In genomic region chr10:71193319-71193718, GRCm38 (mm10) we compare ENCODE assay signal across 15 mouse cellular contexts. TPM values are rescaled to one million over a fixed set of nuclear protein-coding genes. Genes with fewer than 3 reads are reported as not detected.
DNase-seq lines count a peak whose midpoint lies in the region; ATAC-seq and TF ChIP-seq lines count a peak whose summit lies in the region.
"Had no signal": no experiment of that assay in that cellular context is flagged by ENCODE, and none has a peak within 500 bp of the region (broad histone marks: within the 10 kb centered on the region; RNA-seq: fewer than 3 reads in every experiment).

No protein-coding gene starts in this region.

- no peaks in the 10 kb centered on the region for H3K9me3 ChIP-seq in hindbrain, embryonic 10.5 days
- peaks cover 2% of the 10 kb centered on the region; the same call in 1 of the 2 replicates for H3K9me3 ChIP-seq in hindbrain, embryonic 16.5 days (ENCODE audit: control insufficient read depth, low read length)
- no peaks in the 10 kb centered on the region for H3K9me3 ChIP-seq in liver, postnatal 0 days (ENCODE audit: low read length)
- H3K9me3 ChIP-seq in liver, embryonic 11.5 days (ENCODE audit: control insufficient read depth, low read length): no peaks in the 10 kb centered on the region
- H3K9me3 ChIP-seq: embryonic facial prominence, embryonic 13.5 days; forebrain, embryonic 13.5 days; neural tube, embryonic 15.5 days had no signal

- no peaks in the 10 kb centered on the region for H3K36me3 ChIP-seq in hindbrain, embryonic 10.5 days
- no peaks in the 10 kb centered on the region for H3K36me3 ChIP-seq in hindbrain, embryonic 16.5 days (ENCODE audit: control insufficient read depth, insufficient read depth, low read length)
- H3K36me3 ChIP-seq in liver, postnatal 0 days (replicated peaks; ENCODE audit: insufficient read depth, low read length): no peaks in the 10 kb centered on the region
- H3K36me3 ChIP-seq in liver, embryonic 11.5 days (ENCODE audit: control insufficient read depth, insufficient read depth, low read length): no peaks in the 10 kb centered on the region
- H3K36me3 ChIP-seq: embryonic facial prominence, embryonic 13.5 days; neural tube, embryonic 15.5 days had no signal

- H3K4me3 ChIP-seq in gastrocnemius, adult 2 months: peak overlapping the region; percentile 39
- no peak overlapping the region for H3K4me3 ChIP-seq in hindbrain, embryonic 10.5 days
- no peak overlapping the region for H3K4me3 ChIP-seq in hindbrain, embryonic 16.5 days (ENCODE audit: low read length)
- H3K4me3 ChIP-seq in liver, postnatal 0 days (ENCODE audit: low read depth, low read length): no peak overlapping the region
- H3K4me3 ChIP-seq in liver, embryonic 11.5 days (ENCODE audit: low read depth, low read length): no peak overlapping the region
- H3K4me3 ChIP-seq in embryonic fibroblast, embryonic 13.5 days (ENCODE audit: insufficient read depth, low read length): no peak overlapping the region
- H3K4me3 ChIP-seq: embryonic facial prominence, embryonic 13.5 days; forebrain, embryonic 13.5 days; neural tube, embryonic 15.5 days had no signal

- peaks cover 15% of the 10 kb centered on the region; the same call in 1 of the 2 replicates for H3K4me1 ChIP-seq in hindbrain, embryonic 10.5 days (replicated peaks)
- H3K4me1 ChIP-seq in hindbrain, embryonic 16.5 days (ENCODE audit: control insufficient read depth, insufficient read depth, low read depth, low read length): no peaks in the 10 kb centered on the region
- no peaks in the 10 kb centered on the region for H3K4me1 ChIP-seq in liver, postnatal 0 days (ENCODE audit: insufficient read depth)
- no peaks in the 10 kb centered on the region for H3K4me1 ChIP-seq in liver, embryonic 11.5 days (replicated peaks; ENCODE audit: control insufficient read depth, insufficient read depth, low read length)
- no peaks in the 10 kb centered on the region for H3K4me1 ChIP-seq in embryonic fibroblast, embryonic 13.5 days (ENCODE audit: control insufficient read depth, insufficient read depth, low read length)
- H3K4me1 ChIP-seq: forebrain, embryonic 13.5 days had no signal

- intact Hi-C loops in gastrocnemius, adult 2 months (cut with DNase I): no loop called here

- DNase-seq in gastrocnemius, adult 2 months: no peak
- no peak for DNase-seq in gastrocnemius, postnatal 4 days (ENCODE audit: low spot score in 2 of 2)
- DNase-seq in hindbrain, embryonic 10.5 days (ENCODE audit: low spot score): no peak
- DNase-seq in liver, postnatal 0 days: no peak
- no peak for DNase-seq in liver, embryonic 11.5 days (ENCODE audit: low spot score)
- DNase-seq in cerebellum, postnatal 36 days: no peak
- DNase-seq: cerebellum, adult 11 months; layer of hippocampus, postnatal 36 days; spleen, adult 18-20 months; thymus, postnatal 4 days had no signal

- peak overlapping the region; percentile 76 for H3K27ac ChIP-seq in gastrocnemius, adult 2 months
- H3K27ac ChIP-seq in hindbrain, embryonic 10.5 days: 0 out of 2 replicates have a peak overlapping the region, but pooled peaks have one; percentile 1
- H3K27ac ChIP-seq in hindbrain, embryonic 16.5 days (ENCODE audit: low read depth, low read length): no peak overlapping the region
- peak overlapping the region; percentile 55; the same call in 1 of the 2 replicates for H3K27ac ChIP-seq in liver, postnatal 0 days (ENCODE audit: low read depth)
- no peak overlapping the region for H3K27ac ChIP-seq in liver, embryonic 11.5 days (ENCODE audit: low read depth, low read length)
- peak overlapping the region; percentile 57 for H3K27ac ChIP-seq in embryonic fibroblast, embryonic 13.5 days (ENCODE audit: insufficient read depth, low read length)
- H3K27ac ChIP-seq: embryonic facial prominence, embryonic 13.5 days; forebrain, embryonic 13.5 days; neural tube, embryonic 15.5 days had no signal

- no peak for TF ChIP-seq CTCF in gastrocnemius, adult 2 months (IDR thresholded peaks at IDR 0.05)
- no peak for TF ChIP-seq CTCF in liver, postnatal 0 days (IDR thresholded peaks at IDR 0.05; ENCODE audit: low read depth)
- no peak for TF ChIP-seq CTCF in embryonic fibroblast, embryonic 13.5 days (IDR thresholded peaks at IDR 0.05; ENCODE audit: borderline replicate concordance, insufficient read depth, low read length)

- no peaks in the 10 kb centered on the region for H3K27me3 ChIP-seq in hindbrain, embryonic 10.5 days (ENCODE audit: insufficient read depth, poor library complexity, severe bottlenecking)
- no peaks in the 10 kb centered on the region for H3K27me3 ChIP-seq in hindbrain, embryonic 16.5 days (replicated peaks; ENCODE audit: control insufficient read depth, insufficient read depth, low read length)
- H3K27me3 ChIP-seq in liver, postnatal 0 days (ENCODE audit: insufficient read depth, low read length): no peaks in the 10 kb centered on the region
- H3K27me3 ChIP-seq in liver, embryonic 11.5 days (replicated peaks; ENCODE audit: control insufficient read depth, insufficient read depth, low read length): no peaks in the 10 kb centered on the region
- H3K27me3 ChIP-seq: embryonic facial prominence, embryonic 13.5 days; forebrain, embryonic 13.5 days; neural tube, embryonic 15.5 days had no signal

- H3K4me2 ChIP-seq in hindbrain, embryonic 16.5 days (ENCODE audit: low read length): no peak overlapping the region
- H3K4me2 ChIP-seq in liver, postnatal 0 days (ENCODE audit: low read depth, low read length): 0 out of 2 replicates have a peak overlapping the region, but pooled peaks have one; percentile 18
- no peak overlapping the region for H3K4me2 ChIP-seq in liver, embryonic 11.5 days
- H3K4me2 ChIP-seq: embryonic facial prominence, embryonic 13.5 days; forebrain, embryonic 13.5 days; neural tube, embryonic 15.5 days had no signal

- TF ChIP-seq EP300 in liver, postnatal 0 days (IDR thresholded peaks at IDR 0.05; ENCODE audit: low read depth): no peak

- WGBS in hindbrain, embryonic 10.5 days: 68% methylated on average over 7 of the region's 7 CpGs
- WGBS in hindbrain, embryonic 16.5 days: 28% methylated on average over 7 of the region's 7 CpGs
- WGBS in liver, postnatal 0 days (ENCODE audit: insufficient replicate concordance): 45% methylated on average over 7 of the region's 7 CpGs
- WGBS in liver, embryonic 11.5 days: 67% methylated on average over 7 of the region's 7 CpGs

- TF ChIP-seq POLR2A in embryonic fibroblast, embryonic 13.5 days (IDR thresholded peaks at IDR 0.05; ENCODE audit: low read depth, low read length): no peak

- no peak for ATAC-seq in hindbrain, embryonic 16.5 days
- ATAC-seq in liver, postnatal 0 days: no peak
- no peak for ATAC-seq in liver, embryonic 11.5 days (replicated peaks; ENCODE audit: low FRiP score)
- ATAC-seq: forebrain, embryonic 13.5 days had no signal

- H3K9ac ChIP-seq in hindbrain, embryonic 16.5 days (ENCODE audit: low read depth, low read length): no peak overlapping the region
- H3K9ac ChIP-seq in liver, postnatal 0 days (replicated peaks): no peak overlapping the region
- H3K9ac ChIP-seq in liver, embryonic 11.5 days (ENCODE audit: low read depth, low read length): no peak overlapping the region
- H3K9ac ChIP-seq: embryonic facial prominence, embryonic 13.5 days; forebrain, embryonic 13.5 days; neural tube, embryonic 15.5 days had no signal

RNA-seq across cellular contexts. Expression of gene Bicc1, which starts 33.8 kb away (rescaled TPM):
- total RNA-seq in gastrocnemius, adult 2 months (2021): 1 to 10 TPM; 7.9 to 9.7 TPM
- total RNA-seq in gastrocnemius, postnatal 4 days (2021): 10 to 100 TPM; 47.5 to 57.5 TPM
- polyA plus RNA-seq in hindbrain, embryonic 10.5 days (2016; fragmentation: Nextera tagmentation; extraction: Ambion mirVana): 5.4 and 5.5 TPM in 2 replicates
- polyA plus RNA-seq in hindbrain, embryonic 16.5 days (2015; fragmentation: Nextera tagmentation; extraction: Ambion mirVana): 4.9 and 6.6 TPM in 2 replicates
- polyA plus RNA-seq in liver, postnatal 0 days (2015; fragmentation: Nextera tagmentation; extraction: Ambion mirVana): 2.9 and 3.0 TPM in 2 replicates
- 8.9 and 9.7 TPM in 2 replicates for polyA plus RNA-seq in liver, embryonic 11.5 days (2014; fragmentation: Nextera tagmentation; extraction: Ambion mirVana)
- 53.8 and 86.8 TPM in 2 replicates for polyA plus RNA-seq in embryonic fibroblast, embryonic 13.5 days (2011; ENCODE audit: insufficient read length, low read depth, missing spikeins)

RNA-seq across cellular contexts. Expression of gene Tfam, which starts 44.8 kb away (rescaled TPM):
- 10 to 100 TPM; 44.5 to 55.6 TPM for total RNA-seq in gastrocnemius, adult 2 months (2021)
- 10 to 100 TPM; 56.9 to 57.7 TPM for total RNA-seq in gastrocnemius, postnatal 4 days (2021)
- 66.9 and 78.3 TPM in 2 replicates for polyA plus RNA-seq in hindbrain, embryonic 10.5 days (2016; fragmentation: Nextera tagmentation; extraction: Ambion mirVana)
- 41.4 and 50.6 TPM in 2 replicates for polyA plus RNA-seq in hindbrain, embryonic 16.5 days (2015; fragmentation: Nextera tagmentation; extraction: Ambion mirVana)
- 33.4 and 36.9 TPM in 2 replicates for polyA plus RNA-seq in liver, postnatal 0 days (2015; fragmentation: Nextera tagmentation; extraction: Ambion mirVana)
- polyA plus RNA-seq in liver, embryonic 11.5 days (2014; fragmentation: Nextera tagmentation; extraction: Ambion mirVana): 104 and 105 TPM in 2 replicates
- 35.8 and 43.6 TPM in 2 replicates for polyA plus RNA-seq in embryonic fibroblast, embryonic 13.5 days (2011; ENCODE audit: insufficient read length, low read depth, missing spikeins)

Comparison
In these comparisons a context has a peak if more than half of its experiments do, and no peak if none do; other contexts are left out.
1. H3K27ac ChIP-seq: peak in gastrocnemius, adult 2 months (single experiment), hindbrain, embryonic 10.5 days (single experiment), liver, postnatal 0 days (single experiment) and embryonic fibroblast, embryonic 13.5 days (single experiment); none in hindbrain, embryonic 16.5 days (single experiment) and liver, embryonic 11.5 days (single experiment).